9 mouse cellular contexts compared by ENCODE assay signal in the genomic region with DNA sequence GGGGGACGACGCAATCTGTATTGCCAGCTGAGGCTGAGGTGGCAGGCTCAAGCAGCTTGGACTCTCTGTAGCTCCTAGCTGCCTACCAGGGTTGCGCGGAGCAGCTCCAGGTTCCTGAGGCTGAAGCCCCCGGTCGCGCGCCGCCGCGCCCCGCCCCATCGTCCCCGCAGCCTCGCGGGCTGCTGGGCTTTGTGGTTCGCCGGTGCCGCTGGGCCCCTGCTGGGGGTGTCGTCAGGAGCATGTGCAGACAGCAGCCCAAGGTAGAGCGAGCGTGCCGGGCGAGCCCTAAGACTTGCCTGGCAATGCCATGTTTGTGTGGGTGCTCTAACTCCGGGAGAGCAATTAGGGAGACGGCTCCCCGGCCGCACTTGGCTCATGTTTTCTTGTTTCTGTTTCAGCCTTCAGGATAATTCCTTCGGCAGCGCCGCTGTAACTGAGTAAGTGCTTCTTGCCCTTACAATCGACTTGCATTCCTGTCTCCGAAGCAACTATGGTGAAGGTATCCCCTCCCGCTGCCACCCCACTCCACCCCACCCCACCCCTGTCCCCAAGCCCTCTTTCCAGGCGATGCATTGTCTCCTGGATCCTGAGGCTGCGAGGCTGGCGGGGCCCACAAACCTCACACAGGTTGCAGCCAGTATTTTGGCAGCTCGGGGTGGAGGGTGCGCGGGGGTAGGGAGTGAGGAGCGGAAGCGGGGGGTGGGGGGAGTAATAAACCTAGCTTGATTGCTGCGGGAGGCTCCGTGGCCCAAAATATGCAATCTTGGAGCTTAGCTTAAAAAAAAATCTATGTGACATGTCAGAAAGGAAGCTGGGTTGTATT. TPM values are rescaled to one million over a fixed set of nuclear protein-coding genes. Genes with fewer than 3 reads are reported as not detected.
DNase-seq lines count a peak whose midpoint lies in the region; ATAC-seq and TF ChIP-seq lines count a peak whose summit lies in the region.
"Had no signal": no experiment of that assay in that cellular context is flagged by ENCODE, and none has a peak within 500 bp of the region (broad histone marks: within the 10 kb centered on the region; RNA-seq: fewer than 3 reads in every experiment).

No protein-coding gene starts in this region.

- peak overlapping the region; percentile 83 for H3K9ac ChIP-seq in embryonic facial prominence, embryonic 11.5 days (replicated peaks; ENCODE audit: low read length)
- H3K9ac ChIP-seq in limb, embryonic 13.5 days: peak overlapping the region; percentile 78
- H3K9ac ChIP-seq in midbrain, postnatal 0 days (replicated peaks; ENCODE audit: low read length, poor library complexity, severe bottlenecking): peak overlapping the region; percentile 89

- H3K9me3 ChIP-seq in erythroblast, embryonic 14.5 days (ENCODE audit: control insufficient read depth, low read length): peaks cover 10% of the 10 kb centered on the region
- H3K9me3 ChIP-seq in embryonic facial prominence, embryonic 11.5 days (replicated peaks; ENCODE audit: control insufficient read depth, low read length): no peaks in the 10 kb centered on the region
- no peaks in the 10 kb centered on the region for H3K9me3 ChIP-seq in limb, embryonic 13.5 days
- no peaks in the 10 kb centered on the region for H3K9me3 ChIP-seq in midbrain, postnatal 0 days (ENCODE audit: low read length)

- H3K27ac ChIP-seq in embryonic facial prominence, embryonic 11.5 days (replicated peaks; ENCODE audit: low read depth, low read length): peak overlapping the region; percentile 59
- peak overlapping the region; percentile 73 for H3K27ac ChIP-seq in limb, embryonic 13.5 days
- H3K27ac ChIP-seq in midbrain, postnatal 0 days (ENCODE audit: low read depth, low read length): peak overlapping the region; percentile 96
- H3K27ac ChIP-seq: macrophage had no signal

- ATAC-seq in erythroblast, adult 5-6 weeks (replicated peaks; ENCODE audit: low FRiP score, poor library complexity, severe bottlenecking): no peak
- ATAC-seq in embryonic facial prominence, embryonic 11.5 days (replicated peaks; ENCODE audit: insufficient number of reproducible peaks, low FRiP score, low TSS enrichment, low read depth): peak; percentile 80
- ATAC-seq in limb, embryonic 13.5 days (ENCODE audit: low FRiP score, low read depth): peak; percentile 84
- ATAC-seq in midbrain, postnatal 0 days (ENCODE audit: low FRiP score): peak; percentile 91

- peak overlapping the region; percentile 86 for H3K4me2 ChIP-seq in embryonic facial prominence, embryonic 11.5 days (ENCODE audit: low read depth, low read length)
- peak overlapping the region; percentile 85 for H3K4me2 ChIP-seq in limb, embryonic 13.5 days (replicated peaks)
- peak overlapping the region; percentile 85 for H3K4me2 ChIP-seq in midbrain, postnatal 0 days (ENCODE audit: low read depth, low read length, poor library complexity, severe bottlenecking)

- TF ChIP-seq CTCF in midbrain, postnatal 0 days (IDR thresholded peaks at IDR 0.05): peak; percentile 12; the same call in 1 of the 2 replicates

- WGBS in embryonic facial prominence, embryonic 11.5 days: under 1% methylated on average over 44 of the region's 44 CpGs
- under 1% methylated on average over 44 of the region's 44 CpGs for WGBS in limb, embryonic 13.5 days
- WGBS in midbrain, postnatal 0 days: 1% methylated on average over 41 of the region's 44 CpGs

- DNase-seq in embryonic facial prominence, embryonic 11.5 days (ENCODE audit: low spot score): peak; percentile 74
- DNase-seq in heart, adult 8-10 months (ENCODE audit: low spot score): peak; percentile 42
- DNase-seq in kidney, adult 9 months: peak; percentile 30
- peak; percentile 86 for DNase-seq in midbrain, postnatal 0 days (ENCODE audit: low spot score)
- peak; percentile 9 for DNase-seq in urinary bladder, postnatal 25 days (ENCODE audit: low spot score)

- H3K36me3 ChIP-seq in erythroblast, embryonic 14.5 days (ENCODE audit: control insufficient read depth): no peaks in the 10 kb centered on the region
- H3K36me3 ChIP-seq in embryonic facial prominence, embryonic 11.5 days (replicated peaks; ENCODE audit: control insufficient read depth, insufficient read depth, low read depth, low read length): no peaks in the 10 kb centered on the region
- no peaks in the 10 kb centered on the region for H3K36me3 ChIP-seq in limb, embryonic 13.5 days
- H3K36me3 ChIP-seq in midbrain, postnatal 0 days (ENCODE audit: insufficient read depth, low read length): no peaks in the 10 kb centered on the region

- no peaks in the 10 kb centered on the region for H3K4me1 ChIP-seq in erythroblast, embryonic 14.5 days (ENCODE audit: control insufficient read depth)
- H3K4me1 ChIP-seq in embryonic facial prominence, embryonic 11.5 days (ENCODE audit: control insufficient read depth, insufficient read depth, low read length): no peaks in the 10 kb centered on the region
- H3K4me1 ChIP-seq in limb, embryonic 13.5 days: peaks cover 15% of the 10 kb centered on the region; the same call in 1 of the 2 replicates
- peaks cover 18% of the 10 kb centered on the region; the same call in 1 of the 2 replicates for H3K4me1 ChIP-seq in midbrain, postnatal 0 days (ENCODE audit: insufficient read depth, low read length)

- peaks cover 12% of the 10 kb centered on the region for H3K27me3 ChIP-seq in erythroblast, embryonic 14.5 days (ENCODE audit: control insufficient read depth)
- no peaks in the 10 kb centered on the region for H3K27me3 ChIP-seq in embryonic facial prominence, embryonic 11.5 days (ENCODE audit: control insufficient read depth, insufficient read depth, low read length)
- 0 out of 2 replicates have a peak, but pooled peaks cover 2% of the 10 kb centered on the region for H3K27me3 ChIP-seq in limb, embryonic 13.5 days
- no peaks in the 10 kb centered on the region for H3K27me3 ChIP-seq in midbrain, postnatal 0 days (ENCODE audit: insufficient read depth, low read length)

- H3K4me3 ChIP-seq in erythroblast, embryonic 14.5 days (replicated peaks): peak overlapping the region; percentile 33
- peak overlapping the region; percentile 66 for H3K4me3 ChIP-seq in embryonic facial prominence, embryonic 11.5 days (ENCODE audit: low read depth, low read length)
- H3K4me3 ChIP-seq in limb, embryonic 13.5 days: peak overlapping the region; percentile 64
- peak overlapping the region; percentile 65 for H3K4me3 ChIP-seq in midbrain, postnatal 0 days (ENCODE audit: low read depth, low read length)

RNA-seq across cellular contexts. Expression of a gene that starts 0.6 kb away (rescaled TPM):
- not detected in 2 replicates for polyA plus RNA-seq in erythroblast, embryonic 14.5 days (2012)
- total RNA-seq in erythroblast, adult 5-6 weeks (2015; ENCODE audit: low replicate concordance): not detected in 2 replicates
- total RNA-seq in erythroblast, adult 5-6 weeks (2017; ENCODE audit: low replicate concordance): not detected in 2 replicates
- polyA plus RNA-seq in embryonic facial prominence, embryonic 11.5 days (2014; fragmentation: Nextera tagmentation; extraction: Ambion mirVana): 11.4 and 13.7 TPM in 2 replicates
- total RNA-seq in heart, adult 8-10 months (2022): 1 to 10 TPM; 4.3 to 6.5 (median 5.4) TPM
- polyA plus RNA-seq in limb, embryonic 13.5 days (2015; fragmentation: Nextera tagmentation; extraction: Ambion mirVana): 10.8 and 13.0 TPM in 2 replicates
- 10.1 and 11.0 TPM in 2 replicates for total RNA-seq in midbrain, postnatal 0 days (2014; rRNA removed)
- polyA plus RNA-seq in midbrain, postnatal 0 days (2015; fragmentation: Nextera tagmentation; extraction: Ambion mirVana): 23.1 and 23.6 TPM in 2 replicates
- polyA plus RNA-seq: macrophage had no signal

Comparison
In these comparisons a context has a peak if more than half of its experiments do, and no peak if none do; other contexts are left out.
1. DNase-seq: peak in every context shown above with its lines; median percentile 86 in midbrain, postnatal 0 days; 74 in embryonic facial prominence, embryonic 11.5 days; 42 in heart, adult 8-10 months; 30 in kidney, adult 9 months; 9 in urinary bladder, postnatal 25 days.
2. RNA of a gene that starts 0.6 kb away (polyA plus RNA-seq): 23.1 to 23.6 TPM in midbrain, postnatal 0 days, 10.8 to 13.0 TPM in limb, embryonic 13.5 days and 11.4 to 13.7 TPM in embryonic facial prominence, embryonic 11.5 days; not detected in erythroblast, embryonic 14.5 days; every median in the first group is over 10 times any median in the second.
3. Peak in every context shown above with its lines, with median percentiles within 50 percentile points of each other: H3K4me3 ChIP-seq, H3K27ac ChIP-seq, H3K4me2 ChIP-seq and H3K9ac ChIP-seq.